Mouse (Mus musculus): ENCODE results near the gene Ccdc153. TPM values are rescaled to one million over a fixed set of nuclear protein-coding genes. Genes with fewer than 3 reads are reported as not detected.
A peak's percentile ranks its signal among the peaks of the same experiment; 100 is the strongest.

Gene Ccdc153
- polyA plus RNA-seq, 1 experiment from 2014 or later: not detected

DNA sequence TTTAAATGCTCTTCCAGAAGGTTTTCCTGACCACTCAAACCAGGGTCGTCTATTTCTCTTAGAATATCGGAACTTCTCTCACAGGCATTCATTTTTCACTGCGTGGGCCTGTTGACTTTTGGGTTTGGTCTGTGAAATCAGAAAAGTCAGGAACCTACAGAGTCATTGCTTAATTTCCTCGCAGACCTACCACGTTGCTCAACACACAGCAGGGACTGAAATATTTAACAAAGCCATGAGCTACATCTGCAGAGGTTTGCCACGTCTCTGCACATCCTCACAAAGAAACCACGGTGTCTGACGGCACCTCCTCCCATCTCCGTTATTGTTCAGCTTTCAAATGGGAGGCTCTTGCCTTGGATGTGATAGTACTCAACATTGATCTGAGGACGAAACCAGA, 18.5 kb downstream of the Ccdc153 start:
- Histone ChIP-seq H3K27ac (ENCODE audit: low read depth) (no peak overlapping the region), H3K9me3 (ENCODE audit: control insufficient read depth, low read length) (no peaks in the 10 kb centered on the region), H3K4me3 (ENCODE audit: low read depth, low read length) (no peak overlapping the region), H3K4me2 (ENCODE audit: low read length) (no peak overlapping the region), H3K4me1 (replicated peaks; ENCODE audit: control insufficient read depth, insufficient read depth, low read length) (peaks cover 7% of the 10 kb centered on the region; the same call in 1 of the 2 replicates), H3K27me3 (replicated peaks; ENCODE audit: control insufficient read depth, insufficient read depth, low read length) (no peaks in the 10 kb centered on the region), H3K9ac (ENCODE audit: low read length) (no peak overlapping the region), H3K36me3 (ENCODE audit: control insufficient read depth, insufficient read depth, low read length) (no peaks in the 10 kb centered on the region)
- WGBS: 77% methylated on average over 10 of the region's 10 CpGs
- DNase-seq (ENCODE audit: low spot score): no peak
- no peak for ATAC-seq (replicated peaks; ENCODE audit: low FRiP score, low TSS enrichment, low read depth)

DNA sequence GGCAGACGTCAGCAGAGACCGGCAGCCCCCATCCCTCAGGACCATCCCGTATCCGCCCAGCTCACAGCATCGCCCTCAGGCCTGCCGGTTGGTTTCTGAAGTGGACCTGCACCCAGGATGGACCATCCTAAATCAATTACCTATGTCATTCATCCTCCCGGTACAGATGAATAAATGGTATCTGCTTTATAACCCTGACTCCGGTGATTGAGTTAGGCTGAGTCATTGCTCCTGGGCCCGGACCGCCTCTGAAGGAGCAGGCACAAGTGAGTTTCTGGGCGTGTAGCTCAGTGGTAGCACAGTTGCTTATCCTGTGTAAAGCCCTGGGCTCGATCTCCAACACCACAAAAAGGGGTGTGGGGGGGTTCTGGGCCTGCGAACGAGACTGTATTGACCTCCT, 20.9 kb downstream of the Ccdc153 start:
- no peaks in the 10 kb centered on the region for H3K36me3 ChIP-seq (ENCODE audit: control insufficient read depth, insufficient read depth, low read length)
- H3K27ac ChIP-seq (ENCODE audit: low read depth): no peak overlapping the region
- H3K4me2 ChIP-seq (ENCODE audit: low read length): no peak overlapping the region
- DNase-seq (ENCODE audit: low spot score): no peak
- 0 out of 2 replicates have a peak, but pooled peaks cover 2% of the 10 kb centered on the region for H3K4me1 ChIP-seq (replicated peaks; ENCODE audit: control insufficient read depth, insufficient read depth, low read length)
- no peak overlapping the region for H3K9ac ChIP-seq (ENCODE audit: low read length)
- H3K9me3 ChIP-seq (ENCODE audit: control insufficient read depth, low read length): no peaks in the 10 kb centered on the region
- ATAC-seq (replicated peaks; ENCODE audit: low FRiP score, low TSS enrichment, low read depth): no peak
- WGBS: 82% methylated on average over 14 of the region's 14 CpGs
- no peak overlapping the region for H3K4me3 ChIP-seq (ENCODE audit: low read depth, low read length)
- no peaks in the 10 kb centered on the region for H3K27me3 ChIP-seq (replicated peaks; ENCODE audit: control insufficient read depth, insufficient read depth, low read length)

DNA sequence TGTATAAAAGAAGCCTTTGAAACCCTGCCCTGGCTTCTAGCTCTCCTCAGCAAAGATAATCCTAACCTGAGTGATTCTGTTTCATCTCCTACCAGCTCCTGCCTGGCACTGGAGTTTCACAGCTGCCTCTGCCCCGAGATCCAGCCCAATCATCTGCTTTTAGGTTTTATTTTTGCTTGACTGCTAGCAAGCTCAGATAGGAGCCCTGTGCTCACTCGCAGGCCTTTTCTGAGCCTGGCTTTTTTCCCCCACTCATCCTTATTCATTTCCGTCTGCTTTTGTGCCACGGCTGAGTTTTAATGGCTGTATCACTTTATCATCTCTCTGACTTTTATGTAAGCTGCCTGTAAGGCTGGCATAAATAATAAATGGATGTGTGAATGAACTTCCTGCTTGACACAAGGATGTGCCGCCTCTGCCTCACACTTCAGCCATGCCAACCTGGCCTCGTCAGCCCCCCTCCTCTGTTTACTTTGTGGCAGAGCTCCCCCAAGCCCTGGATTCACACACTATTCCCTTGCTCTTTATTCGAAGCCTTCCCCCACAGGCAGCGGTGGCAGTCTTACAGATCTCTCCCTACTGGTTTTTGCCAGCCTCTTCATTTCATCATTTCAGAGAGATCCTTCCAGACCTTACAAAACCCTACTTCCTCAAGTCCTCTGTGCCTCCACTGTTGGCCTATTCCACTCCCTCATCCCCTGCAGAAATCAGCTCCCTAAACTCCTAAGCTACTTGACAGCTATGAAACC, 26.2 kb downstream of the Ccdc153 start:
- Histone ChIP-seq H3K27me3 (replicated peaks; ENCODE audit: control insufficient read depth, insufficient read depth, low read length) (no peaks in the 10 kb centered on the region), H3K4me1 (replicated peaks; ENCODE audit: control insufficient read depth, insufficient read depth, low read length) (peaks cover 14% of the 10 kb centered on the region; the same call in 1 of the 2 replicates), H3K9me3 (ENCODE audit: control insufficient read depth, low read length) (0 out of 2 replicates have a peak, but pooled peaks cover 4% of the 10 kb centered on the region), H3K4me3 (ENCODE audit: low read depth, low read length) (0 out of 2 replicates have a peak overlapping the region, but pooled peaks have one; percentile 48), H3K9ac (ENCODE audit: low read length) (no peak overlapping the region), H3K27ac (ENCODE audit: low read depth) (no peak overlapping the region), H3K36me3 (ENCODE audit: control insufficient read depth, insufficient read depth, low read length) (no peaks in the 10 kb centered on the region), H3K4me2 (ENCODE audit: low read length) (peak overlapping the region; percentile 91)
- ATAC-seq (replicated peaks; ENCODE audit: low FRiP score, low TSS enrichment, low read depth) (no peak), DNase-seq (ENCODE audit: low spot score) (no peak)
- 54% methylated on average over 8 of the region's 8 CpGs for WGBS

DNA sequence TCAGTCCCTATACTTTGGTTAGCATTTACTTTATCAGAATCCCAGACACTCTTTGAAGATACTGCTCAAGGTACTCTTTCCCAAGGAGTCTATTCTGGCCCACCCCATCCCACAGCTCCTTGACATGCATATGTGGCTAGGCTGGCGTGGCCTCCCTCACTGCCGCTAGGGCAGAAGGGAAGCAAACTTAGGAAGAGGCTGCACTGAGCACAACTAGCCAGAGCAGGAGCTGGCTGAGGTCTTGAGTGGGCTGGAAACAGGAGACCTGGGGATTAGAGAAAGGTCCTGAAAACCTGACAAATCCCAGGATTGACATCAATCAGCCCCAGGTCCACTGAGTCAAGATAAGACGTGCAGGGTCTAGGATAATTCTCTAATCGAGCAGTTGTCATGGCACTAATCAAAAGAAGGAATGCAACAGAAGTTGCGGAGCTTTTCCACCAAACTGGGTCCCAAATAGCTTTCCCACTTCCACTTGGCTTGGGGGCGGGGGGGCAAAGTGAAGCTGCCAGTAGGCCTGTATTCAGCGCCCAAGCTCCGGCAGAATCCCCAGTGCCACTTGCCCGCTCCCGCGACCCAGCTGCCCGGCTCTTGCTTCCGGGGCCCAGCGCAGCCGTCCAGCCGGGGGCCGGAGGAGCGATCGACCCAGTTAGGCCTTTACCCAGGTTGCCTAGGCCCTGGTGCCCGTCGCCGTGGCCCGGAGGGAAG, 27.0 kb downstream of the Ccdc153 start:
- no peaks in the 10 kb centered on the region for H3K27me3 ChIP-seq (replicated peaks; ENCODE audit: control insufficient read depth, insufficient read depth, low read length)
- H3K27ac ChIP-seq (ENCODE audit: low read depth): peak overlapping the region; percentile 64
- peaks cover 14% of the 10 kb centered on the region; the same call in 1 of the 2 replicates for H3K4me1 ChIP-seq (replicated peaks; ENCODE audit: control insufficient read depth, insufficient read depth, low read length)
- H3K4me2 ChIP-seq (ENCODE audit: low read length): peak overlapping the region; percentile 91
- peak overlapping the region; percentile 83 for H3K9ac ChIP-seq (ENCODE audit: low read length)
- H3K9me3 ChIP-seq (ENCODE audit: control insufficient read depth, low read length): 0 out of 2 replicates have a peak, but pooled peaks cover 4% of the 10 kb centered on the region
- ATAC-seq (replicated peaks; ENCODE audit: low FRiP score, low TSS enrichment, low read depth) (peak; percentile 63; the same call in 1 of the 2 replicates), DNase-seq (ENCODE audit: low spot score) (peak; percentile 69)
- WGBS: 12% methylated on average over 23 of the region's 23 CpGs
- H3K4me3 ChIP-seq (ENCODE audit: low read depth, low read length): peak overlapping the region; percentile 48
- H3K36me3 ChIP-seq (ENCODE audit: control insufficient read depth, insufficient read depth, low read length): no peaks in the 10 kb centered on the region

DNA sequence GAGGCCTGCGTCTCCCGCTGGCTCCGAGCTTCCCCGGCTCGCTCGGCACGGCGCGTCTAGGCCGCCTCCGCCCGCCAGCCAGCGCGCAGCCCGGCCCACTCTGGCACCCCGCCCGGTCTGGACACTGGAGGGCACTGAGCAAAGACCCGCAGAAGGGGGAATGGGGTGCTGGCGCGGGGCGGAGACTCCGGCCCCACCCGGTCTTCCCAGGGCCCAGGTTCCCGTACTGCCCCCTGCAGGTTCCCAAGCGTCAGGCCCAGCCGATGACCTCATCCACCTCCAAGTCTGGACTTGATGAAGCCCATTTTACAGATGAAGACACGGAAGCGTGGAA, 27.5 kb downstream of the Ccdc153 start:
- H3K36me3 ChIP-seq (ENCODE audit: control insufficient read depth, insufficient read depth, low read length): no peaks in the 10 kb centered on the region
- DNase-seq (ENCODE audit: low spot score): peak; percentile 91
- ATAC-seq (replicated peaks; ENCODE audit: low FRiP score, low TSS enrichment, low read depth): peak; percentile 78
- 5% methylated on average over 28 of the region's 28 CpGs for WGBS
- H3K4me1 ChIP-seq (replicated peaks; ENCODE audit: control insufficient read depth, insufficient read depth, low read length): peaks cover 14% of the 10 kb centered on the region; the same call in 1 of the 2 replicates
- H3K9me3 ChIP-seq (ENCODE audit: control insufficient read depth, low read length): 0 out of 2 replicates have a peak, but pooled peaks cover 4% of the 10 kb centered on the region
- peak overlapping the region; percentile 48 for H3K4me3 ChIP-seq (ENCODE audit: low read depth, low read length)
- H3K4me2 ChIP-seq (ENCODE audit: low read length): peak overlapping the region; percentile 91
- peak overlapping the region; percentile 83 for H3K9ac ChIP-seq (ENCODE audit: low read length)
- H3K27me3 ChIP-seq (replicated peaks; ENCODE audit: control insufficient read depth, insufficient read depth, low read length): no peaks in the 10 kb centered on the region
- H3K27ac ChIP-seq (ENCODE audit: low read depth): peak overlapping the region; percentile 64

DNA sequence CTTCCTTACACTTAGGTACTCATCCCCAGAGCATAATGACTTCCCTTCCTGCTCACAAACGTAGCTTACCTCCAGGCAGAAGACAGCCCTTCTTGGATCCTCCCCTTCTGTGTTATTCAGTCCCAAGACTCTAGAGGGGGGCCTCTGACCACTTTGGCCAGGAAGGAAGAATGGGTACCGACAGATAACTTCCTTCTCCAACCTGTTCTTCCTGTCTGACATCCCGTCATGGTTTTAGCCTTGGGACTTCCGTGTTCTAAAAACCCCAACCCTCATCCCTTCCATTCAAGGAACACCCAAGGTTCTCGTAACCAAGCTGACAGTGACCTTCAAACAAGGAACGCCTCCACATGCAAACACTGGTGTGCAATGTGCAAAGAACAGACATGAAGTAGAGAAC, 28.0 kb downstream of the Ccdc153 start, which contains the start of gene Nlrx1:
Gene Nlrx1, minus strand, starts transcription at position 168 of the 400 bp plus-strand sequence.
- Histone ChIP-seq H3K27me3 (replicated peaks; ENCODE audit: control insufficient read depth, insufficient read depth, low read length) (no peaks in the 10 kb centered on the region), H3K9ac (ENCODE audit: low read length) (peak within 1 kb of the TSS; percentile 83), H3K4me3 (ENCODE audit: low read depth, low read length) (peak within 1 kb of the TSS; percentile 48), H3K27ac (ENCODE audit: low read depth) (peak within 1 kb of the TSS; percentile 64), H3K4me2 (ENCODE audit: low read length) (peak within 1 kb of the TSS; percentile 91), H3K4me1 (replicated peaks; ENCODE audit: control insufficient read depth, insufficient read depth, low read length) (peaks cover 14% of the 10 kb centered on the region; the same call in 1 of the 2 replicates), H3K9me3 (ENCODE audit: control insufficient read depth, low read length) (0 out of 2 replicates have a peak, but pooled peaks cover 4% of the 10 kb centered on the region), H3K36me3 (ENCODE audit: control insufficient read depth, insufficient read depth, low read length) (no peaks in the 10 kb centered on the region)
- no peak for DNase-seq (ENCODE audit: low spot score)
- peak; percentile 22; the same call in 1 of the 2 replicates for ATAC-seq (replicated peaks; ENCODE audit: low FRiP score, low TSS enrichment, low read depth)
- 68% methylated on average over 6 of the region's 6 CpGs for WGBS

DNA sequence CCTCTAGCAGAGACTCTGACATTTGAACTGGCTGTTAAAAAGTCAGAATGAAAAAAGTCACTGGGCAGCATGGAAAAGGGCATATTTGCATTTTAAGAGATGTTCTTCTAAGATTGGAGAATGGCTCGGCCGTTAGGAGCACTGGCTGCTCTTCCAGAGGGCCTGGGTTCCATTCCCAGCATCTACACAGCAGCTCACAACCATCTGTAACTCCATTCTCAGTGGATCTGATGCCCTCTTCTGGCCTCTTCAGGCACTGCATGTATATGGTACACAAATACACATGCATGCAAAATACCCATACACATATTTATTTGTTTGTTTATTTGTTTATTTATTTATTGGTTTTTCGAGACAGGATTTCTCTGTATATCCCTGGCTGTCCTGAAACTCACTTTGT, 28.6 kb downstream of the Ccdc153 start:
- no peaks in the 10 kb centered on the region for H3K27me3 ChIP-seq (replicated peaks; ENCODE audit: control insufficient read depth, insufficient read depth, low read length)
- no peak overlapping the region for H3K27ac ChIP-seq (ENCODE audit: low read depth)
- 0 out of 2 replicates have a peak, but pooled peaks cover 4% of the 10 kb centered on the region for H3K9me3 ChIP-seq (ENCODE audit: control insufficient read depth, low read length)
- peaks cover 14% of the 10 kb centered on the region; the same call in 1 of the 2 replicates for H3K4me1 ChIP-seq (replicated peaks; ENCODE audit: control insufficient read depth, insufficient read depth, low read length)
- ATAC-seq (replicated peaks; ENCODE audit: low FRiP score, low TSS enrichment, low read depth) (no peak), DNase-seq (ENCODE audit: low spot score) (no peak)
- H3K4me3 ChIP-seq (ENCODE audit: low read depth, low read length): no peak overlapping the region
- H3K4me2 ChIP-seq (ENCODE audit: low read length): no peak overlapping the region
- WGBS: 87% methylated on average over 3 of the region's 3 CpGs
- H3K9ac ChIP-seq (ENCODE audit: low read length): no peak overlapping the region
- no peaks in the 10 kb centered on the region for H3K36me3 ChIP-seq (ENCODE audit: control insufficient read depth, insufficient read depth, low read length)

DNA sequence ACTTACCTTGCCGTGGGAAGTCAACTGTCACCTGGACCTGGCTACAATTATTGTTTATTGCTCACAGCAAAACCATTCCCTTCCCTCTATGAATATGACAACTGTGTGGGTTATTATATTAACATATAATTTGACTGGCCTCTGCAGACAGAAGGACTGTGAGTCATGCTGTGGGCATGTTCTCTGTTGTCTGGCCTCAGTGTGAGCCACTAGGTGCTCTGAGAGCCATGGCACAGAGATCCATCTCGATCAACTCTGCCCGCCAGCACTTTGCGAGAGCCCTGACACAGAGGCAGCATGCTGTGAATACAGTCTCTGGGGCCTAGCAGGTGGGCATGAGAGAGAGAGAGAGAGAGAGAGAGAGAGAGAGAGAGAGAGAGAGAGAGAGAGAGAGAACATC, 29.5 kb downstream of the Ccdc153 start:
- Histone ChIP-seq H3K4me2 (ENCODE audit: low read length) (no peak overlapping the region), H3K36me3 (ENCODE audit: control insufficient read depth, insufficient read depth, low read length) (no peaks in the 10 kb centered on the region), H3K27ac (ENCODE audit: low read depth) (no peak overlapping the region), H3K9ac (ENCODE audit: low read length) (no peak overlapping the region), H3K4me1 (replicated peaks; ENCODE audit: control insufficient read depth, insufficient read depth, low read length) (peaks cover 14% of the 10 kb centered on the region; the same call in 1 of the 2 replicates), H3K4me3 (ENCODE audit: low read depth, low read length) (no peak overlapping the region), H3K9me3 (ENCODE audit: control insufficient read depth, low read length) (0 out of 2 replicates have a peak, but pooled peaks cover 4% of the 10 kb centered on the region), H3K27me3 (replicated peaks; ENCODE audit: control insufficient read depth, insufficient read depth, low read length) (no peaks in the 10 kb centered on the region)
- ATAC-seq (replicated peaks; ENCODE audit: low FRiP score, low TSS enrichment, low read depth) (no peak), DNase-seq (ENCODE audit: low spot score) (no peak)
- 78% methylated on average over 4 of the region's 4 CpGs for WGBS

Measured in intestine, embryonic 14.5 days (tissue).